Mouse (Mus musculus): ENCODE data around the gene U2surp.
"Not testable (repeated sequence)": the region's sequence is repeated elsewhere in the genome, so short reads cannot be mapped to it uniquely, and the experiment has no call there.

Gene U2surp

GRCm38 (mm10) chr9:95539176-95539800 is 27.5 kb upstream of the U2surp start:
- DNase-seq (ENCODE audit: low spot score in 2 of 2), result no peak

GRCm38 (mm10) chr9:95533817-95534216 is 22.0 kb upstream of the U2surp start:
- no peak for DNase-seq (ENCODE audit: low spot score in 2 of 2)

GRCm38 (mm10) chr9:95531144-95531543 is 19.3 kb upstream of the U2surp start:
- no peak for DNase-seq (ENCODE audit: low spot score in 2 of 2)

GRCm38 (mm10) chr9:95527676-95528075 is 15.9 kb upstream of the U2surp start:
- DNase-seq (ENCODE audit: low spot score in 2 of 2), result no peak

GRCm38 (mm10) chr9:95525961-95526360 is 14.2 kb upstream of the U2surp start:
- peak in 1 of 2 experiments; percentile 36 for DNase-seq (ENCODE audit: low spot score in 2 of 2)

GRCm38 (mm10) chr9:95525376-95525775 is 13.6 kb upstream of the U2surp start:
- DNase-seq (ENCODE audit: low spot score in 2 of 2), result no peak

- DNase-seq (ENCODE audit: low spot score in 2 of 2), result no peak
Observed at GRCm38 (mm10) chr9:95522561-95522960, 10.8 kb upstream of the U2surp start.

GRCm38 (mm10) chr9:95521566-95521965 is 9.8 kb upstream of the U2surp start:
- no peak for DNase-seq (ENCODE audit: low spot score in 2 of 2)

- no peak for DNase-seq (ENCODE audit: low spot score in 2 of 2)
Observed at GRCm38 (mm10) chr9:95521031-95521430, 9.2 kb upstream of the U2surp start.

GRCm38 (mm10) chr9:95520563-95520962 is 8.8 kb upstream of the U2surp start:
- DNase-seq (ENCODE audit: low spot score in 2 of 2), result no peak

GRCm38 (mm10) chr9:95514361-95514760 is 2.6 kb upstream of the U2surp start:
- not testable (repeated sequence) for DNase-seq (ENCODE audit: low spot score in 2 of 2)

GRCm38 (mm10) chr9:95513776-95514175 is 2.0 kb upstream of the U2surp start:
- DNase-seq (ENCODE audit: low spot score in 2 of 2), result no peak

- DNase-seq (ENCODE audit: low spot score in 2 of 2), result no peak
Observed at GRCm38 (mm10) chr9:95512331-95513030, 685 bp upstream of the U2surp start.

GRCm38 (mm10) chr9:95510693-95511404 is 947 bp downstream of the U2surp start:
- peak in 1 of 2 experiments; percentile 31 for DNase-seq (ENCODE audit: low spot score in 2 of 2)

GRCm38 (mm10) chr9:95505666-95506065 is 6.1 kb downstream of the U2surp start:
- no peak for DNase-seq (ENCODE audit: low spot score in 2 of 2)

- no peak for DNase-seq (ENCODE audit: low spot score in 2 of 2)
Observed at GRCm38 (mm10) chr9:95499848-95500247, 11.9 kb downstream of the U2surp start.

GRCm38 (mm10) chr9:95495038-95495437 is 16.8 kb downstream of the U2surp start:
- no peak for DNase-seq (ENCODE audit: low spot score in 2 of 2)

GRCm38 (mm10) chr9:95493393-95493792 is 18.4 kb downstream of the U2surp start:
- DNase-seq (ENCODE audit: low spot score in 2 of 2), result no peak

- no peak for DNase-seq (ENCODE audit: low spot score in 2 of 2)
Observed at GRCm38 (mm10) chr9:95490003-95490402, 21.8 kb downstream of the U2surp start.

- no peak for DNase-seq (ENCODE audit: low spot score in 2 of 2)
Observed at GRCm38 (mm10) chr9:95488861-95489260, 22.9 kb downstream of the U2surp start.

GRCm38 (mm10) chr9:95479981-95480380 is 31.8 kb downstream of the U2surp start:
- DNase-seq (ENCODE audit: low spot score in 2 of 2), result no peak

GRCm38 (mm10) chr9:95478443-95478842 is 33.4 kb downstream of the U2surp start:
- DNase-seq (ENCODE audit: low spot score in 2 of 2), result no peak

- DNase-seq (ENCODE audit: low spot score in 2 of 2), result no peak
Observed at GRCm38 (mm10) chr9:95472926-95473325, 38.9 kb downstream of the U2surp start.

Measured in spleen, postnatal 10 days (tissue).